Mouse (Mus musculus): Measurements from ENCODE around the gene Zeb2. TPM values are rescaled to one million over a fixed set of nuclear protein-coding genes. Genes with fewer than 3 reads are reported as not detected.

Gene Zeb2
- polyA plus RNA-seq, 1 experiment = 143 TPM

GRCm38 (mm10) chr2:45110757-45111411 is 6.3 kb downstream of the Zeb2 start:
- H3K4me3 ChIP-seq (replicated peaks; ENCODE audit: control insufficient read depth, low read depth, low read length) = peak overlapping the region; percentile 85
- TF ChIP-seq CTCF (IDR thresholded peaks at IDR 0.05; ENCODE audit: control insufficient read depth, insufficient read depth, low read length) = no peak
- H3K27ac ChIP-seq (ENCODE audit: control insufficient read depth, insufficient read depth, low read depth, low read length, poor library complexity) = peak overlapping the region; percentile 93
- under 1% methylated on average over 20 of the region's 20 CpGs for WGBS
- no peaks in the 10 kb centered on the region for H3K4me1 ChIP-seq (ENCODE audit: control insufficient read depth, insufficient read depth, low read length)

DNA sequence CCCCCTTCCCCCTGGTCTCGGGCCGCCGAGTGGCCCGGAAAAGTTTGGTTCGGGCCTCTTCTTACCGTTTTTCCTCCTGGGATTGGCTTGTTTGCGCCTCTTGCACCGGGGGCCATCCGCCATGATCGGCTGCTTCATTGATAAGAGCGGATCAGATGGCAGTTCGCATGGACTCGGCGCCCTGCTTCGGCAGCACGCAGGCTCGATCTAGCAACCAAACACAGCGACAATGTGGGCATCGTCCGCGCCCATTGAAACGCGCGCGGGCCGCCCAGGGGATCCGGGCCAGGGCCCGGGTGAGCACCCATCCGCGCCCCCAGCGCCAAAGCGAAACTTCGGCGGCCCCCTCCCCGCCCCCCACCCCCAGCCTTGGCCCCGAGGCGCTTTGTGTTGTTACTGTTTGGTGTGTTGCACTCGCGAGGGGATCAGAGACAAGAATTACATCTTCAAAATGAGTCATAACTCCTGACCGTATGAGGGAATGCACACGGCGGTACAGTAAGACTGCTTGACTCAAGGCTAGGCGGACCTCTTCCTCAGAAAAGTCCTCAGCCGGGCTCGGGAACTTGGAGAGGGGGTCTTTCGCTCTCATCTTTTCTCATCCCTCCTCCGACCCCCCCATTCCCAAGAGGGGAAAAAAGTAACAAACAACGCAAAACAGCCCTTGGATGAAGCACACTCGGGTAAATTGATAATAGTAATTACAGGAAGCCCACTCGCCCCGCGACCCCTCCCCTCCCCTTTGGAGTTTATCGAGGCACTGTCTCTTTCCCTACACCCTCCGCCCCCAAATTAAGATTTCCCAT is 7.0 kb downstream of the Zeb2 start:
- peak overlapping the region; percentile 87 for H3K27ac ChIP-seq (ENCODE audit: control insufficient read depth, insufficient read depth, low read depth, low read length, poor library complexity)
- TF ChIP-seq POLR2A (IDR thresholded peaks at IDR 0.05; ENCODE audit: borderline replicate concordance, control insufficient read depth, low read depth, low read length) = peak; percentile 93
- no peak for TF ChIP-seq CTCF (IDR thresholded peaks at IDR 0.05; ENCODE audit: control insufficient read depth, insufficient read depth, low read length)
- H3K4me1 ChIP-seq (ENCODE audit: control insufficient read depth, insufficient read depth, low read length) = peaks cover 1% of the 10 kb centered on the region; the same call in 1 of the 2 replicates
- peak overlapping the region; percentile 70 for H3K4me3 ChIP-seq (replicated peaks; ENCODE audit: control insufficient read depth, low read depth, low read length)
- under 1% methylated on average over 54 of the region's 54 CpGs for WGBS

GRCm38 (mm10) chr2:45109161-45109950 is 7.8 kb downstream of the Zeb2 start:
- WGBS = under 1% methylated on average over 68 of the region's 74 CpGs
- Histone ChIP-seq H3K27ac (ENCODE audit: control insufficient read depth, insufficient read depth, low read depth, low read length, poor library complexity) (peak overlapping the region; percentile 60), H3K4me1 (ENCODE audit: control insufficient read depth, insufficient read depth, low read length) (peaks cover 1% of the 10 kb centered on the region), H3K4me3 (replicated peaks; ENCODE audit: control insufficient read depth, low read depth, low read length) (peak overlapping the region; percentile 90)
- TF ChIP-seq CTCF (IDR thresholded peaks at IDR 0.05; ENCODE audit: control insufficient read depth, insufficient read depth, low read length) = no peak
- no peak for TF ChIP-seq POLR2A (IDR thresholded peaks at IDR 0.05; ENCODE audit: borderline replicate concordance, control insufficient read depth, low read depth, low read length)

DNA sequence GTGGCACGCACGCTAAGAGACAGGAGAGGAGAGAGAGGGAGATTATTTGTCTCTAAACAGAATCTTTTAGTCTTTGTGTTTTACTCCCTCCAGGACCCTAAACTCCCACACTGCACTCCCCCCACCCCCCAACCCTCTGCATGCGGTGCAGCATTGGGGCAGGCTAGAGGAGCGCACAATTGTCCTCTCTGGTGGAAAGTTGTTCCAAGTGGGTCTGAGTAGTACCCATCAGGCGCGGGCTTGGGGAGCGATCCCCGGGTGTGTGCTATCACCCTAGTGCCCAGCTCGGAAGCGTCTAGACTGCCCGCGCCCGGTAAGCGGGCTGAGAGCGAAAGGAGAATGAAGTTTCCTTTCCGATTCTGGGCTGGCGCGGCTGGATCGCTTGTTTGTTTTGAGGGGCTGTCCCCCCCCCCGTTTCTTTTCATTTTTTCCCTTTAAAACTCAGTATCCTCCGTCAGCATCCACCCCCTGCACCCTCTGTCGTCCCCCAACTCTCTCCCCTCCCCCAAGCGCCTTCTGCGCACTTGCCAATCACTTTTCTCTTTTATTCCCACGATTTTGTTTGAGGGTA is 8.6 kb downstream of the Zeb2 start:
- peak; percentile 13; the same call in 1 of the 2 replicates for TF ChIP-seq POLR2A (IDR thresholded peaks at IDR 0.05; ENCODE audit: borderline replicate concordance, control insufficient read depth, low read depth, low read length)
- no peak for TF ChIP-seq CTCF (IDR thresholded peaks at IDR 0.05; ENCODE audit: control insufficient read depth, insufficient read depth, low read length)
- Histone ChIP-seq H3K4me3 (replicated peaks; ENCODE audit: control insufficient read depth, low read depth, low read length) (peak overlapping the region; percentile 90), H3K4me1 (ENCODE audit: control insufficient read depth, insufficient read depth, low read length) (peaks cover 1% of the 10 kb centered on the region), H3K27ac (ENCODE audit: control insufficient read depth, insufficient read depth, low read depth, low read length, poor library complexity) (peak overlapping the region; percentile 60)
- under 1% methylated on average over 25 of the region's 25 CpGs for WGBS

DNA sequence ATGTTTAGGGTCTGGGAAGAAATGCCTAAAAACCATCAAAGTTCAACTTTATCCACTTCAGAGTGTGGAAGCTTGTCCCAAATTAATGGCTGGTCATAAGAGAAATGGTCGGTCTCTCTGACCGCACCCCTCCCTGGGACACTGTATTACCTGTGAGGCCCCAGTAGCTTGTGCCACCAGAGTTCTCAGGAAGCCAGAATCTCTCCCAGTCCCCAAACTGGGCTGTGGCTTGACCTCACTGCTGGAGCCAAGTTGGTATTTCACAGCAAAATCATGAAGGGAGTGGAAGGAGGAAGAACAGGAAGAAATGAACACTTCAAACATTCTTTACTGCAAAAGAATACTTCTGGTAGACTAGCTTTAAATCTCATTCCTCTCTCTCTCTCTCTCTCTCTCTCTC is 9.6 kb downstream of the Zeb2 start:
- peaks cover 1% of the 10 kb centered on the region for H3K4me1 ChIP-seq (ENCODE audit: control insufficient read depth, insufficient read depth, low read length)
- 74% methylated on average over 2 of the region's 2 CpGs for WGBS
- H3K4me3 ChIP-seq (replicated peaks; ENCODE audit: control insufficient read depth, low read depth, low read length) = peak overlapping the region; percentile 20
- H3K27ac ChIP-seq (ENCODE audit: control insufficient read depth, insufficient read depth, low read depth, low read length, poor library complexity) = peak overlapping the region; percentile 67; the same call in 1 of the 2 replicates
- TF ChIP-seq CTCF (IDR thresholded peaks at IDR 0.05; ENCODE audit: control insufficient read depth, insufficient read depth, low read length) = no peak
- no peak for TF ChIP-seq POLR2A (IDR thresholded peaks at IDR 0.05; ENCODE audit: borderline replicate concordance, control insufficient read depth, low read depth, low read length)

DNA sequence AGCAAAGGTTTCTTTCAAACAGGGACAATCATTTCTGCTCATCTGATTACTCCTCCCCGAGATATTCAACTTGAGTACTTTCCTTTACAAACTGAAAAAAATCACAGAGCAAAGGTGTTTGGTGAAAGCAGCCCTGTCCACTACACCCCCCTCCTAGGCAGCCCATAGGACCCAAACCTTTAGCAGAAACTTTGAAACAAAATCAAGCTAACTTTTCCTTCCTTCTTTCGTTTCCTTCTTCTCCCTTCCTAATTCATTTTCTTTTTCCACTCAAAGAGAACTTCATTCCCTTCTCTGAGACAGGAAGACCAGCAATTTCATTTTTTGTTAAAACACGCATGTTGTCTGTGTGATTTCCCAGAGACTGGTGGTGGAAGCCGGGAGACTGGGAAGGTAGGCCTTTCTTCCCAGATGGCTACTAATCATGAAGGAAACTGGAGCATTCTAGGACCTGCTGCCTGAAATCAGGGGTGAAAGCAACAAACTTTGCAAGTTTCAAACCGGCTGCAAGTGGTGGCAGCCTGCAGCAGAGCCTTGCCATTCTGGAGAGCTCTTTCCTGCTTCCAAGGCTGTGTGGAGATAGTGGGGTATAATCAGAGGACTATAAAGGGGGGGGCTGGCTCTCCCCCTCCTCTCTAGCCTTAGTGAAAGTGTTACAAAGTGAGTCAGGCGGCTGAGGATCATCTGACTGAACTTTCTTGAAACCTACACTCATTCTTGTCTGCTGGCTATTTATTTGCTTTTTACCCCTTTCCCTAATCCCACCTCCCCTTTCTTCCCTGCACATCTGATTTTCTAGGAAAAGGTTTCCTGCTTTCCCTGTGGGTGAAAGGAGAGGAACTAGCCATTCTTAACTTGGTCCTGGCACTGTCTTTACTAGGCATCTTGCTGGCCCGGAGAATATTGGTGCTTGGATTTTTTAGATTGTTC is 11.0 kb downstream of the Zeb2 start:
- TF ChIP-seq CTCF (IDR thresholded peaks at IDR 0.05; ENCODE audit: control insufficient read depth, insufficient read depth, low read length) (no peak), POLR2A (IDR thresholded peaks at IDR 0.05; ENCODE audit: borderline replicate concordance, control insufficient read depth, low read depth, low read length) (no peak)
- Histone ChIP-seq H3K27ac (ENCODE audit: control insufficient read depth, insufficient read depth, low read depth, low read length, poor library complexity) (peak overlapping the region; percentile 65; the same call in 1 of the 2 replicates), H3K4me1 (ENCODE audit: control insufficient read depth, insufficient read depth, low read length) (peaks cover 1% of the 10 kb centered on the region), H3K4me3 (replicated peaks; ENCODE audit: control insufficient read depth, low read depth, low read length) (no peak overlapping the region)
- 56% methylated on average over 7 of the region's 7 CpGs for WGBS

GRCm38 (mm10) chr2:45105281-45105721 is 11.9 kb downstream of the Zeb2 start:
- no peak for TF ChIP-seq CTCF (IDR thresholded peaks at IDR 0.05; ENCODE audit: control insufficient read depth, insufficient read depth, low read length)
- no peak for TF ChIP-seq POLR2A (IDR thresholded peaks at IDR 0.05; ENCODE audit: borderline replicate concordance, control insufficient read depth, low read depth, low read length)
- WGBS = 82% methylated on average over 6 of the region's 6 CpGs
- H3K4me3 ChIP-seq (replicated peaks; ENCODE audit: control insufficient read depth, low read depth, low read length) = no peak overlapping the region
- no peak overlapping the region for H3K27ac ChIP-seq (ENCODE audit: control insufficient read depth, insufficient read depth, low read depth, low read length, poor library complexity)
- H3K4me1 ChIP-seq (ENCODE audit: control insufficient read depth, insufficient read depth, low read length) = peaks cover 3% of the 10 kb centered on the region
